Mouse (Mus musculus) hindbrain, embryonic 13.5 days (tissue): ENCODE results near the gene Sgpp2. TPM values are rescaled to one million over a fixed set of nuclear protein-coding genes. Genes with fewer than 3 reads are reported as not detected.

Source experiments
- ATAC-seq: fragments of 200-750 bp; cut with Nextera tagmentation; 2 replicates; pipeline ENCODE4 v1.8.0; 2017; ENCODE audit warnings: moderate TSS enrichment; ENCODE audit not compliant: low FRiP score
- H3K27ac ChIP-seq: fragments of 300-500 bp; sonication (generic); 2 replicates; pipeline ENCODE4 v1.5.1; 2015; ENCODE audit warnings: inconsistent platforms, mild to moderate bottlenecking, moderate library complexity
- H3K27me3 ChIP-seq: fragments of 300-500 bp; sonication (generic); 2 replicates; pipeline ENCODE4 v1.6.1; 2015; ENCODE audit warnings: mild to moderate bottlenecking, inconsistent platforms
- H3K36me3 ChIP-seq: fragments of 300-500 bp; sonication (generic); 2 replicates; pipeline ENCODE4 v1.6.1; 2015; ENCODE audit warnings: mild to moderate bottlenecking, inconsistent platforms
- H3K4me1 ChIP-seq: fragments of 300-500 bp; sonication (generic); replicated peaks from 2 replicates; pipeline ENCODE4 v1.6.1; 2015; ENCODE audit warnings: inconsistent platforms
- H3K4me2 ChIP-seq: fragments of 300-500 bp; sonication (generic); 2 replicates; pipeline ENCODE4 v1.6.1; 2015; ENCODE audit warnings: inconsistent platforms, mild to moderate bottlenecking, moderate library complexity
- H3K4me3 ChIP-seq: fragments of 300-500 bp; sonication (generic); 2 replicates; pipeline ENCODE4 v1.5.1; 2015; ENCODE audit warnings: mild to moderate bottlenecking, inconsistent platforms
- H3K9ac ChIP-seq: fragments of 300-500 bp; sonication (generic); 2 replicates; pipeline ENCODE4 v1.6.1; 2015; ENCODE audit warnings: mild to moderate bottlenecking, inconsistent platforms
- H3K9me3 ChIP-seq: fragments of 300-500 bp; sonication (generic); 2 replicates; pipeline ENCODE4 v1.6.1; 2016; ENCODE audit warnings: inconsistent platforms
- WGBS: fragments of 180-500 bp; shearing (Covaris S2); methylation state at CpG from one replicate; pipeline ENCODE4 v1.1.7; 2015; 5-methylcytosine and 5-hydroxymethylcytosine counted together
- polyA plus RNA-seq: library from polyadenylated mRNA; unstranded; fragments of >200 nt; fragmentation: Nextera tagmentation; extraction: Ambion mirVana; gene quantifications from 2 replicates; pipeline ENCODE4 v1.2.1, GENCODE M21; 2015

The Sgpp2 gene
- polyA plus RNA-seq, 1 experiment from 2014 or later = 1.2 TPM

DNA sequence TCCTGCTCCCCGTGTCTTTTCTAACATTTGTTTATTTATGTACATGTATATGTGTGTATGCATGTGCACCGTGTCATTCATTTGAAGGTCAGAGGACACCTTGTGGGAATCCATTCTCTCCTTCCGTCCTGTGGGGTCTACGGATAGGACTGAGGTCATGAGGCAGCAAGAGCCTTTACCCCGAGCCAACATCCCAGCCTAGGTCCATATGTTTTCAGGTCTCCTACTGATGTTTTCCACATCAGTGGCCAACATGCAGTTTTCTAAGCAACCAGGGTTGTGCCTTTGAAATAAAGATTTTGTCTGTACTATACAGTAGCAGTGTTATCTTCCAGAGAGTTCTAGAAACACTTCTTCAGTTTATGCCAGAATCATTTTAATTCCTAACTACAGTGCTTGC is 63.7 kb downstream of the Sgpp2 start:
- H3K9ac ChIP-seq = no peak overlapping the region
- H3K27me3 ChIP-seq = no peaks in the 10 kb centered on the region
- H3K9me3 ChIP-seq = peaks cover 6% of the 10 kb centered on the region; the same call in 1 of the 2 replicates
- 87% methylated on average over 5 of the region's 5 CpGs for WGBS
- no peak overlapping the region for H3K27ac ChIP-seq
- H3K36me3 ChIP-seq = no peaks in the 10 kb centered on the region
- ATAC-seq = no peak
- H3K4me2 ChIP-seq = no peak overlapping the region
- H3K4me3 ChIP-seq = no peak overlapping the region
- H3K4me1 ChIP-seq = 0 out of 2 replicates have a peak, but pooled peaks cover 4% of the 10 kb centered on the region

DNA sequence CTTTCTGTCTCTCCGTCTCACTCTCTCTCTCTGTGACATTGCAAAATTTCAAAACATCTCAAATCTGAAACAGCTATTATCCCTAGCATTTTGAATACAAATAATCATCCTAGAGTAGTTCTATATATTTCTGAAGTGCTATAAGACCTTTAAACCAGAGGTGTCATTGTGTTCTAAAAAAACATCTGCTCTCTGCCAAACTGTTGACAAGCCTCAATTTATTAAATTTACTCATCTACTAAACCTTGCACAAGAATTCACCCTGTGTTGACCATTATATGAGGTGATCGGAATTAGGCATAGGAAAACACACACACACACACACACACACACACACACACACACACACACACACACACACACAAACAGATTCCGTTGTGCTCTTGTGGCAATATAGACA is 64.9 kb downstream of the Sgpp2 start:
- 99% methylated on average over 3 of the region's 3 CpGs for WGBS
- Histone ChIP-seq H3K9ac (no peak overlapping the region), H3K4me2 (no peak overlapping the region), H3K4me1 (0 out of 2 replicates have a peak, but pooled peaks cover 4% of the 10 kb centered on the region), H3K27me3 (no peaks in the 10 kb centered on the region), H3K27ac (no peak overlapping the region), H3K4me3 (no peak overlapping the region), H3K36me3 (no peaks in the 10 kb centered on the region), H3K9me3 (peaks cover 6% of the 10 kb centered on the region; the same call in 1 of the 2 replicates)
- ATAC-seq = no peak

- Histone ChIP-seq H3K9ac (no peak overlapping the region), H3K4me3 (no peak overlapping the region), H3K9me3 (no peaks in the 10 kb centered on the region), H3K4me1 (no peaks in the 10 kb centered on the region), H3K4me2 (no peak overlapping the region), H3K27me3 (no peaks in the 10 kb centered on the region), H3K27ac (no peak overlapping the region), H3K36me3 (no peaks in the 10 kb centered on the region)
- no peak for ATAC-seq
- 78% methylated on average over 4 of the region's 4 CpGs for WGBS
Measured at GRCm38 (mm10) chr1:78380950-78381349, 70.8 kb downstream of the Sgpp2 start.

DNA sequence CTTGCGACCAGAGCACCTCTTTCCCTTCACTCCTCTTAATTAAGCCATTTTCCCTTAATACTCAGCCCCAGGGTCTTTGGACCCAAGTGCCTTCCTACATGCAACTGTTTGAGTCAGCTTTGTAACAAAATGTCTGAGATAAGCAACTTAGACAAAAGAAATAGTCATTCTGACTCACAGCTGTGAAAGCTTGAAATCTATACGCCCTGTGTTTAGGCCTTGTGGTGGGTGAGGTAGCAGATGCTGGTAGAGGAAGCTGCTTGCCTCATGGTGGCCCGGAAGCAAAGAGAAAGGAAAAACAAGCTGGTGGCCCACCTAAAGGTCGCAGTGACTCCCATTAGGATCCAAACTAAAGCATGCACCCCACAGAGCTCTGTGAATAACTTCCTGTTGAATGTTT is 77.7 kb downstream of the Sgpp2 start:
- Histone ChIP-seq H3K4me3 (no peak overlapping the region), H3K36me3 (no peaks in the 10 kb centered on the region), H3K9ac (no peak overlapping the region), H3K9me3 (no peaks in the 10 kb centered on the region), H3K4me1 (0 out of 2 replicates have a peak, but pooled peaks cover 5% of the 10 kb centered on the region), H3K27me3 (no peaks in the 10 kb centered on the region), H3K27ac (no peak overlapping the region), H3K4me2 (no peak overlapping the region)
- 59% methylated on average over 4 of the region's 4 CpGs for WGBS
- no peak for ATAC-seq

DNA sequence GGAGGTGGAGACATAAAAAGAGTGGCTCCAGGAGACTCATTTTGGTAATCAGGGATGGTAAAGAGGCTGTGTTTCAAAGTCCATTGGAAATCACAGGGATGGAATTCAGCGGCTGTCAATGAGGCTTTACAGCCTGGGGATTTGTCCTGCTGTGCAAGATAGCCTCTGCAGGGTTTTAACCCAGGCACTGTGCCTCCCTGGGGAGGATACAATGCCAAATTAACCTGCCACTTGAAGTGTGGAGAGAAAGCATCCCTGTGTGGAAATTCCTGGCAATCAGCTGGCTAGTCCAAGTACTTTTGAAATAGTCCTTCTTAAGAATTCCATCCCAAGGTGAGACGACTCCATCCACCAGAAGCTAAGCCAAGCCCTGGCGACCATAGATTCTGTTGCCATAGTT is 78.7 kb downstream of the Sgpp2 start:
- Histone ChIP-seq H3K36me3 (no peaks in the 10 kb centered on the region), H3K4me3 (no peak overlapping the region), H3K27ac (no peak overlapping the region), H3K27me3 (no peaks in the 10 kb centered on the region), H3K9ac (no peak overlapping the region), H3K4me1 (0 out of 2 replicates have a peak, but pooled peaks cover 5% of the 10 kb centered on the region), H3K4me2 (no peak overlapping the region), H3K9me3 (no peaks in the 10 kb centered on the region)
- ATAC-seq = no peak
- 7% methylated on average over 3 of the region's 3 CpGs for WGBS

DNA sequence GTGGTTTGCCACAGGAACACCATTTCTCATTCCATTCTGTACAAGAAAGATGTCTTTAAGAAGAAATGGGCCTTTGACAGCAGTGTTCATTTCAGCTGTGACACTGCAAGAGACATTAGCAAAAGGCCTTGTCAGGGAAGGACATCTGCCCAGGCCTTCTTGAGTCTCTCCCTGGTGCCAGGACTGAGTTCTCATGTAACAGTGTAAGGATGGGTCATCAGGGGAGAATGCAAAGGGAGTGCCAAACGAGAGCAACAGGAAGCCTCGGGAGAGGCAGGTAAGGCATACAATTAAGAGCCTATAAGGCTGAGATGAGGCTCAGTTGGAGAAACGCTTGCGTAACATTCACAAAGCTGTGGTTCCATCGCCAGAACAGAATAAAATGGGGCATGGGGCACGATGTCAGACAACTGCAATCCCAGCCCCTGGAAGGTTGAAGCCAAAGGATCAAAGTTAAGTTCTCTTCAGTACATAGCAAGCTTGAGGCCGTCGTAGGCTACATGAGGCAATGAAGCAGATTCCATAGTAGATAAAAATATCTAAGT is 85.1 kb downstream of the Sgpp2 start:
- Histone ChIP-seq H3K9me3 (no peaks in the 10 kb centered on the region), H3K4me2 (no peak overlapping the region), H3K36me3 (no peaks in the 10 kb centered on the region), H3K9ac (no peak overlapping the region), H3K27ac (no peak overlapping the region), H3K27me3 (no peaks in the 10 kb centered on the region), H3K4me3 (no peak overlapping the region), H3K4me1 (peaks cover 8% of the 10 kb centered on the region; the same call in 1 of the 2 replicates)
- no peak for ATAC-seq
- WGBS = 64% methylated on average over 8 of the region's 8 CpGs

- H3K9ac ChIP-seq = no peak overlapping the region
- 31% methylated on average over 6 of the region's 6 CpGs for WGBS
- no peaks in the 10 kb centered on the region for H3K9me3 ChIP-seq
- H3K4me1 ChIP-seq = peaks cover 8% of the 10 kb centered on the region; the same call in 1 of the 2 replicates
- no peaks in the 10 kb centered on the region for H3K27me3 ChIP-seq
- ATAC-seq = no peak; the same call in 1 of the 2 replicates
- H3K27ac ChIP-seq = no peak overlapping the region
- H3K4me2 ChIP-seq = no peak overlapping the region
- H3K36me3 ChIP-seq = no peaks in the 10 kb centered on the region
- no peak overlapping the region for H3K4me3 ChIP-seq
Measured at GRCm38 (mm10) chr1:78395737-78396136, 85.6 kb downstream of the Sgpp2 start.

GRCm38 (mm10) chr1:78396320-78396913 is 86.3 kb downstream of the Sgpp2 start:
- H3K9me3 ChIP-seq = no peaks in the 10 kb centered on the region
- H3K4me3 ChIP-seq = no peak overlapping the region
- H3K4me1 ChIP-seq = peaks cover 8% of the 10 kb centered on the region; the same call in 1 of the 2 replicates
- no peaks in the 10 kb centered on the region for H3K36me3 ChIP-seq
- no peak for ATAC-seq
- no peaks in the 10 kb centered on the region for H3K27me3 ChIP-seq
- H3K27ac ChIP-seq = no peak overlapping the region
- no peak overlapping the region for H3K9ac ChIP-seq
- 39% methylated on average over 8 of the region's 8 CpGs for WGBS
- no peak overlapping the region for H3K4me2 ChIP-seq

DNA sequence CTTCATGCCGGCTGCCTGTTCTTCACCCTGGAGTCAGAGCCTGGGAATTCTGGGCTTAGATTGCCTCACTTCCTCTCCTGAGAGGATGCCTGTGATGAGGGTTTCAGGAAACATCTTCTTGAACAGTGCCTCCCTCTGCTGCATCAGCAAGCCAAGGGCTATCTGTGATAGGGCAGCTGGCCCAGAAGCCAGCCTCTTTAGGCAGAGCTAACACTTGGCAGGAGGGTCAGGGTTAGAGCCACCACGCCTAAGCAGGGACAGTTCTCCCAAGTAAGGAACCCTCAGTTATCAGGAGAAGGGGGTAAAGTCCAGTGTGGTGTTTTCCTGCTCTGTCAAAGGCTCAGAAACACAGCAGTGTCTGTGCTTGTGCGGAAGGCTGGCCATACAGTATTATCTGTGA is 89.6 kb downstream of the Sgpp2 start:
- 76% methylated on average over 3 of the region's 3 CpGs for WGBS
- H3K36me3 ChIP-seq = no peaks in the 10 kb centered on the region
- peaks cover 8% of the 10 kb centered on the region; the same call in 1 of the 2 replicates for H3K4me1 ChIP-seq
- H3K4me2 ChIP-seq = no peak overlapping the region
- no peaks in the 10 kb centered on the region for H3K27me3 ChIP-seq
- H3K27ac ChIP-seq = no peak overlapping the region
- ATAC-seq = no peak
- H3K9me3 ChIP-seq = no peaks in the 10 kb centered on the region
- no peak overlapping the region for H3K4me3 ChIP-seq
- H3K9ac ChIP-seq = no peak overlapping the region

DNA sequence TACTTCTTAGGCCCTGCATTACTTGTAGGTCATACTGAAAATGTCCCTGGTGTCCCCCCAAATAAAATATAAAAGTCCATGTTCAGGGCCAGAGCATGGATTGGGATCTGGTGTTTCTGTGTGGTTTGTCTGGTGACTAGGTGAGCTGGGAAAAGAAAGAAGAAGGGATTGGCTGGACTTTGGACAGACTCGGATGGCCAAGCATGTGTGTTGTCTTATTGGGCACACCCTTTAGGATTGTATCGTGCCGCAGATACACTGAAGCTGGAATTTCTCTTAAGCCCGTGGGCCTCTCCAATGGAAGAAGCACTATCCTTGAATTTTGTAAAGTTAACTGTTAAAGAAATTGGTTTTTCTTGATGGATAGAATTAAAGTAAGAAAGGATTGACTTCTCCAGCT is 91.3 kb downstream of the Sgpp2 start:
- no peaks in the 10 kb centered on the region for H3K27me3 ChIP-seq
- peaks cover under 1% of the 10 kb centered on the region; the same call in 1 of the 2 replicates for H3K4me1 ChIP-seq
- no peak overlapping the region for H3K27ac ChIP-seq
- no peak for ATAC-seq
- H3K9me3 ChIP-seq = no peaks in the 10 kb centered on the region
- no peaks in the 10 kb centered on the region for H3K36me3 ChIP-seq
- no peak overlapping the region for H3K4me3 ChIP-seq
- 95% methylated on average over 4 of the region's 4 CpGs for WGBS
- no peak overlapping the region for H3K9ac ChIP-seq
- H3K4me2 ChIP-seq = no peak overlapping the region

- ATAC-seq = no peak
- no peaks in the 10 kb centered on the region for H3K9me3 ChIP-seq
- H3K9ac ChIP-seq = no peak overlapping the region
- no peak overlapping the region for H3K4me3 ChIP-seq
- no peak overlapping the region for H3K27ac ChIP-seq
- no peaks in the 10 kb centered on the region for H3K4me1 ChIP-seq
- no peaks in the 10 kb centered on the region for H3K27me3 ChIP-seq
- no peak overlapping the region for H3K4me2 ChIP-seq
- WGBS = 83% methylated on average over 2 of the region's 2 CpGs
- 0 out of 2 replicates have a peak, but pooled peaks cover 4% of the 10 kb centered on the region for H3K36me3 ChIP-seq
Measured at GRCm38 (mm10) chr1:78409396-78409795, 99.3 kb downstream of the Sgpp2 start.

GRCm38 (mm10) chr1:78412668-78413067 is 102.5 kb downstream of the Sgpp2 start:
- Histone ChIP-seq H3K27me3 (no peaks in the 10 kb centered on the region), H3K9ac (no peak overlapping the region), H3K4me2 (no peak overlapping the region), H3K36me3 (peaks cover 13% of the 10 kb centered on the region), H3K4me3 (no peak overlapping the region), H3K9me3 (no peaks in the 10 kb centered on the region), H3K4me1 (no peaks in the 10 kb centered on the region), H3K27ac (no peak overlapping the region)
- no peak for ATAC-seq
- 31% methylated on average over 7 of the region's 7 CpGs for WGBS

GRCm38 (mm10) chr1:78414421-78414820 is 104.3 kb downstream of the Sgpp2 start:
- no peak overlapping the region for H3K4me3 ChIP-seq
- no peak overlapping the region for H3K4me2 ChIP-seq
- no peaks in the 10 kb centered on the region for H3K27me3 ChIP-seq
- H3K9me3 ChIP-seq = no peaks in the 10 kb centered on the region
- H3K9ac ChIP-seq = no peak overlapping the region
- WGBS = 92% methylated on average over 5 of the region's 5 CpGs
- H3K4me1 ChIP-seq = no peaks in the 10 kb centered on the region
- no peak for ATAC-seq
- peaks cover 15% of the 10 kb centered on the region for H3K36me3 ChIP-seq
- no peak overlapping the region for H3K27ac ChIP-seq
